8 mouse cellular contexts compared by ENCODE assay signal in the genomic region with DNA sequence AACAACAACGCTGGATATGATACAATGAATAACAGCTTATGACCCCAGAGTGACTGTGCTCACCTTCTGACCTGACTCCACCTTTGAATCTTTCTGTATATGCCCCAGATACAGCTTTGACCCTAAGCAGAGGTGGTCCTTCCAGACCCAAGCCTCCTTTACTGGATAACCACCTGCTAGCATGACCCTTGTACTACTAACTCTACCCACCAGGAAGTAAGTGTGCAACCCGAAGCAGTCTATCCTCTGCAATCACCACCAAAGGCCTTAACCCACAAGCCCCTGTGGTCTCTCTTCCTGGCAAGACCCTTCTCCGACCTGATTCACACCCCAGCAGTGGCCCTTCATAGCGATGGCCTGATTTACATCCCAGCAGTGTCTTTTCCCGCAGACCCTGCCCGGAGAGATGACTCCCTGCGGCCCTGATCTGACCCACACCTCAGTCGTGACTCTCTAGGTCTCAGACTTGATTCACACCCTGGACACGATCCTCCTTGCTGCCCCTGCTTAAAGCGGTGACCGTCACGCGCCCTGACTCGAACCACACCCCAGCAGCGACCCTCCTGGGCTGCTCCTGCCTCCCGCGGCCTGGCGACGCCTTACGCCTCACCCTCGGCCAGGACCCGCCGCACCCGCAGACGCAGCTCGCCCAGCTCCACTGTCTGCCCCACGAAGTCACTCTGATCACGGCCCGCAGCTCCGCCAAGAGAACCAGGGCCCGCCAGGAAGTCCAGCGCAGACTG. TPM values are rescaled to one million over a fixed set of nuclear protein-coding genes. Genes with fewer than 3 reads are reported as not detected.
DNase-seq lines count a peak whose midpoint lies in the region; ATAC-seq and TF ChIP-seq lines count a peak whose summit lies in the region.

No protein-coding gene starts in this region.

- peak overlapping the region; percentile 88 for H3K27ac ChIP-seq in hindbrain, postnatal 0 days
- peak overlapping the region; percentile 91 for H3K27ac ChIP-seq in midbrain, embryonic 15.5 days

- 2% methylated on average over 32 of the region's 32 CpGs for WGBS in hindbrain, postnatal 0 days
- 2% methylated on average over 32 of the region's 32 CpGs for WGBS in midbrain, embryonic 15.5 days

- H3K4me3 ChIP-seq in hindbrain, postnatal 0 days (ENCODE audit: low read length), result peak overlapping the region; percentile 71
- H3K4me3 ChIP-seq in midbrain, embryonic 15.5 days, result peak overlapping the region; percentile 96

- H3K9ac ChIP-seq in hindbrain, postnatal 0 days (replicated peaks; ENCODE audit: low read length), result peak overlapping the region; percentile 83
- peak overlapping the region; percentile 98 for H3K9ac ChIP-seq in midbrain, embryonic 15.5 days

- peaks cover 16% of the 10 kb centered on the region for H3K4me1 ChIP-seq in hindbrain, postnatal 0 days (ENCODE audit: insufficient read depth, low read length)
- H3K4me1 ChIP-seq in midbrain, embryonic 15.5 days, result peaks cover 27% of the 10 kb centered on the region

- no peaks in the 10 kb centered on the region for H3K27me3 ChIP-seq in hindbrain, postnatal 0 days (ENCODE audit: insufficient read depth, low read length)
- no peaks in the 10 kb centered on the region for H3K27me3 ChIP-seq in midbrain, embryonic 15.5 days (replicated peaks)

- peak; percentile 72 for ATAC-seq in frontal cortex, adult (ENCODE audit: low TSS enrichment)
- ATAC-seq in hindbrain, postnatal 0 days, result peak; percentile 87
- peak; percentile 87 for ATAC-seq in midbrain, embryonic 15.5 days (replicated peaks)

- H3K36me3 ChIP-seq in hindbrain, postnatal 0 days (ENCODE audit: insufficient read depth, low read length), result peaks cover 7% of the 10 kb centered on the region
- H3K36me3 ChIP-seq in midbrain, embryonic 15.5 days (replicated peaks), result peaks cover 5% of the 10 kb centered on the region; the same call in 1 of the 2 replicates

- no peak for DNase-seq in frontal cortex, adult 2 months (ENCODE audit: extremely low spot score in 1 of 2, low spot score in 1 of 2)
- DNase-seq in 3T3-L1 (ENCODE audit: low read depth, low spot score), result peak; percentile 53
- DNase-seq in c-Kit-positive CD71-positive TER-119-positive erythroid progenitor cells, embryonic 14.5 days (ENCODE audit: low spot score), result peak; percentile 36
- no peak for DNase-seq in hindbrain, postnatal 0 days (ENCODE audit: low spot score)
- DNase-seq in adrenal gland, adult 2 months, result no peak
- DNase-seq in kidney, postnatal 25 days, result no peak

- no peak for TF ChIP-seq CTCF in hindbrain, postnatal 0 days (IDR thresholded peaks at IDR 0.05; ENCODE audit: low read depth)

- no peaks in the 10 kb centered on the region for H3K9me3 ChIP-seq in hindbrain, postnatal 0 days (ENCODE audit: low read length)
- H3K9me3 ChIP-seq in midbrain, embryonic 15.5 days, result no peaks in the 10 kb centered on the region

- peak overlapping the region; percentile 85 for H3K4me2 ChIP-seq in hindbrain, postnatal 0 days (ENCODE audit: low read depth, low read length)
- H3K4me2 ChIP-seq in midbrain, embryonic 15.5 days, result peak overlapping the region; percentile 85

RNA-seq across cellular contexts. Expression of gene Gak, which starts 0.5 kb away (rescaled TPM):
- polyA plus RNA-seq in frontal cortex, adult 2 months (2012; rRNA removed), result 74.1 and 78.1 TPM in 2 replicates
- 75.5 and 87.8 TPM in 2 replicates for total RNA-seq in hindbrain, postnatal 0 days (2014; rRNA removed)
- polyA plus RNA-seq in hindbrain, postnatal 0 days (2015; fragmentation: Nextera tagmentation; extraction: Ambion mirVana), result 40.2 and 43.5 TPM in 2 replicates
- 54.9 and 56.9 TPM in 2 replicates for polyA plus RNA-seq in midbrain, embryonic 15.5 days (2015; fragmentation: Nextera tagmentation; extraction: Ambion mirVana)
- total RNA-seq in adrenal gland, adult 2 months (2021), result 10 to 100 TPM; 86.4 to 87.1 TPM
- 72.8 and 87.2 TPM in 2 replicates for polyA plus RNA-seq in adrenal gland, adult 2 months (2012; rRNA removed)

RNA-seq across cellular contexts. Expression of gene Tmem175, which starts 0.5 kb away (rescaled TPM):
- 63.1 and 66.6 TPM in 2 replicates for polyA plus RNA-seq in frontal cortex, adult 2 months (2012; rRNA removed)
- total RNA-seq in hindbrain, postnatal 0 days (2014; rRNA removed), result 43.6 and 50.0 TPM in 2 replicates
- 38.7 and 40.6 TPM in 2 replicates for polyA plus RNA-seq in hindbrain, postnatal 0 days (2015; fragmentation: Nextera tagmentation; extraction: Ambion mirVana)
- 25.3 and 26.6 TPM in 2 replicates for polyA plus RNA-seq in midbrain, embryonic 15.5 days (2015; fragmentation: Nextera tagmentation; extraction: Ambion mirVana)
- total RNA-seq in adrenal gland, adult 2 months (2021), result 10 to 100 TPM; 25.7 to 28.5 TPM
- 50.2 and 61.8 TPM in 2 replicates for polyA plus RNA-seq in adrenal gland, adult 2 months (2012; rRNA removed)

RNA-seq across cellular contexts. Expression of gene Idua, which starts 31.1 kb away (rescaled TPM):
- 29.2 and 29.7 TPM in 2 replicates for polyA plus RNA-seq in frontal cortex, adult 2 months (2012; rRNA removed)
- 4.9 and 11.4 TPM in 2 replicates for total RNA-seq in hindbrain, postnatal 0 days (2014; rRNA removed)
- polyA plus RNA-seq in hindbrain, postnatal 0 days (2015; fragmentation: Nextera tagmentation; extraction: Ambion mirVana), result 8.0 and 8.2 TPM in 2 replicates
- 12.1 and 15.9 TPM in 2 replicates for polyA plus RNA-seq in midbrain, embryonic 15.5 days (2015; fragmentation: Nextera tagmentation; extraction: Ambion mirVana)
- total RNA-seq in adrenal gland, adult 2 months (2021), result 10 to 100 TPM; 15.5 to 16.3 TPM
- polyA plus RNA-seq in adrenal gland, adult 2 months (2012; rRNA removed), result 41.7 and 42.6 TPM in 2 replicates

RNA-seq across cellular contexts. Expression of gene Dgkq, which starts 40.4 kb away (rescaled TPM):
- polyA plus RNA-seq in frontal cortex, adult 2 months (2012; rRNA removed), result 52.4 and 59.1 TPM in 2 replicates
- 48.2 and 64.4 TPM in 2 replicates for total RNA-seq in hindbrain, postnatal 0 days (2014; rRNA removed)
- 19.3 and 20.0 TPM in 2 replicates for polyA plus RNA-seq in hindbrain, postnatal 0 days (2015; fragmentation: Nextera tagmentation; extraction: Ambion mirVana)
- polyA plus RNA-seq in midbrain, embryonic 15.5 days (2015; fragmentation: Nextera tagmentation; extraction: Ambion mirVana), result 33.9 and 36.7 TPM in 2 replicates
- total RNA-seq in adrenal gland, adult 2 months (2021), result 10 to 100 TPM; 13.6 to 20.7 TPM
- 20.8 and 22.0 TPM in 2 replicates for polyA plus RNA-seq in adrenal gland, adult 2 months (2012; rRNA removed)

RNA-seq across cellular contexts. Expression of gene Slc26a1, which starts 46.3 kb away (rescaled TPM):
- 1.4 and 1.7 TPM in 2 replicates for polyA plus RNA-seq in frontal cortex, adult 2 months (2012; rRNA removed)
- total RNA-seq in hindbrain, postnatal 0 days (2014; rRNA removed), result 6.3 and 12.6 TPM in 2 replicates
- polyA plus RNA-seq in hindbrain, postnatal 0 days (2015; fragmentation: Nextera tagmentation; extraction: Ambion mirVana), result 3.5 and 3.6 TPM in 2 replicates
- 4.0 and 4.1 TPM in 2 replicates for polyA plus RNA-seq in midbrain, embryonic 15.5 days (2015; fragmentation: Nextera tagmentation; extraction: Ambion mirVana)
- total RNA-seq in adrenal gland, adult 2 months (2021), result under 1 TPM; 0.21 to 0.81 TPM
- 0.21 and 0.85 TPM in 2 replicates for polyA plus RNA-seq in adrenal gland, adult 2 months (2012; rRNA removed)

Comparison
In these comparisons a context has a peak if more than half of its experiments do, and no peak if none do; other contexts are left out.
1. DNase-seq: peak in 3T3-L1 (single experiment) and c-Kit-positive CD71-positive TER-119-positive erythroid progenitor cells, embryonic 14.5 days (single experiment); none in frontal cortex, adult 2 months (0 of 2), hindbrain, postnatal 0 days (single experiment), adrenal gland, adult 2 months (single experiment) and kidney, postnatal 25 days (0 of 2).
2. Peak in every context shown above with its lines, with median percentiles within 50 percentile points of each other: ATAC-seq.